Mouse (Mus musculus) mouse trophoblast stem cell (cell line): ENCODE results near the gene Olfr348.

ENCODE experiments used
- in situ Hi-C, 2 experiments: fragments of 300-500 bp; cut with MseI, MboI; formaldehyde crosslinking; loops; 2 replicates in 1 of 2; 3 replicates in 1 of 2; pipeline ENCODE4 v1.15.1; 2025

The Olfr348 gene

GRCm38 (mm10) chr2:36783976-36784375, at the start of gene Olfr348:
Gene Olfr348 (plus strand): TSS chr2:36784276.
- in situ Hi-C loops = no loop called here

DNA sequence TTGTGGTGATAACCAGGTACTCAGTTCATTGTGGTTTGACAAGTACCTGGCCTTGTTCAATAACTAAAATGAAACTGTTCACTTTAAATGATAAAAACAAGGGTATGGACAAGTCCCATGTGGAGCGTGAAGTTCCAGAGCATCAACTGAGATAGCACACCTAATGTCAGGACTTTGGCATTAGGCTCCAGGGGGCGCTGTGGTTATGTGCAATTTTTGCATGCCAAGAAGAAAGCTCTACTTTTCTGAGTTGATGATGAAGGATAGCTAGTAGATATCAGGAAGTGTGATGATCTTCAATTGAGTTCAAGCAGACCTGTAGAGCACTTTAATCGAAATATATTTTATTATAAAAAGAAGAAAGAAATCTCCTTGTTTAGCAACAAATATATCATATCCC, 47.9 kb upstream of the Olfr348 start:
- in situ Hi-C loops = loop anchor here (25.0 kb wide), 1 partner anchor 601 kb away; the partner anchor contains the start of gene Olfr368 (in 2 of the 2)

GRCm38 (mm10) chr2:36790238-36790637, 6.2 kb downstream of the Olfr348 start, which contains the start of gene Olfr50:
Gene Olfr50 (plus strand): TSS chr2:36790538.
- in situ Hi-C loops = no loop called here

GRCm38 (mm10) chr2:36816932-36817331, 32.9 kb downstream of the Olfr348 start, which contains the start of gene Olfr3:
Gene Olfr3 (minus strand): TSS chr2:36817032.
- in situ Hi-C loops = no loop called here
